Mouse (Mus musculus) liver (tissue): ENCODE data around the gene Il1r1.

Experiments
- DNase-seq: peaks from one replicate; pipeline ENCODE4 v3.0.0-alpha.2; 2020; ENCODE audit warnings: mixed read lengths

Il1r1 gene

GRCm38 (mm10) chr1:40233217-40233616 is 8.3 kb downstream of the Il1r1 start:
- peak; percentile 24 for DNase-seq

- no peak for DNase-seq
Measured at GRCm38 (mm10) chr1:40233621-40234020, 8.7 kb downstream of the Il1r1 start.

GRCm38 (mm10) chr1:40235597-40236249 is 10.8 kb downstream of the Il1r1 start:
- no peak for DNase-seq

- no peak for DNase-seq
Measured at GRCm38 (mm10) chr1:40236694-40237093, 11.8 kb downstream of the Il1r1 start.

- no peak for DNase-seq
Measured at GRCm38 (mm10) chr1:40237094-40237493, 12.2 kb downstream of the Il1r1 start.

GRCm38 (mm10) chr1:40240353-40241092 is 15.6 kb downstream of the Il1r1 start:
- DNase-seq: no peak

- no peak for DNase-seq
Measured at GRCm38 (mm10) chr1:40242717-40243116, 17.8 kb downstream of the Il1r1 start.

GRCm38 (mm10) chr1:40243561-40243998 is 18.7 kb downstream of the Il1r1 start:
- no peak for DNase-seq

- no peak for DNase-seq
Measured at GRCm38 (mm10) chr1:40250425-40250824, 25.5 kb downstream of the Il1r1 start.

- no peak for DNase-seq
Measured at GRCm38 (mm10) chr1:40252507-40252906, 27.6 kb downstream of the Il1r1 start.

GRCm38 (mm10) chr1:40253940-40254339 is 29.1 kb downstream of the Il1r1 start:
- DNase-seq: no peak

GRCm38 (mm10) chr1:40254347-40255057 is 29.6 kb downstream of the Il1r1 start:
- DNase-seq: no peak

- no peak for DNase-seq
Measured at GRCm38 (mm10) chr1:40262441-40263121, 37.7 kb downstream of the Il1r1 start.

GRCm38 (mm10) chr1:40263122-40263498 is 38.2 kb downstream of the Il1r1 start:
- DNase-seq: no peak

- no peak for DNase-seq
Measured at GRCm38 (mm10) chr1:40263679-40264078, 38.8 kb downstream of the Il1r1 start.

- DNase-seq: no peak
Measured at GRCm38 (mm10) chr1:40265301-40265835, 40.5 kb downstream of the Il1r1 start.

GRCm38 (mm10) chr1:40266431-40267260 is 41.8 kb downstream of the Il1r1 start:
- peak; percentile 77 for DNase-seq

GRCm38 (mm10) chr1:40267846-40268245 is 43.0 kb downstream of the Il1r1 start:
- no peak for DNase-seq

GRCm38 (mm10) chr1:40268536-40268935 is 43.7 kb downstream of the Il1r1 start:
- DNase-seq: no peak

- no peak for DNase-seq
Measured at GRCm38 (mm10) chr1:40270415-40270814, 45.5 kb downstream of the Il1r1 start.

- DNase-seq: no peak
Measured at GRCm38 (mm10) chr1:40271052-40271451, 46.2 kb downstream of the Il1r1 start.

- no peak for DNase-seq
Measured at GRCm38 (mm10) chr1:40271486-40272055, 46.7 kb downstream of the Il1r1 start.
